Comparison of ENCODE assay signal across 38 mouse cellular contexts in genomic region chr11:69624339-69624738, GRCm38 (mm10). TPM values are rescaled to one million over a fixed set of nuclear protein-coding genes. Genes with fewer than 3 reads are reported as not detected.
"Had no signal": no experiment of that assay in that cellular context is flagged by ENCODE, and none has a peak within 500 bp of the region (broad histone marks: within the 10 kb centered on the region; RNA-seq: fewer than 3 reads in every experiment).

No protein-coding gene starts in this region.

RNA-seq across cellular contexts. Expression of gene Sat2, which starts 2.5 kb away (rescaled TPM):
- total RNA-seq: hematopoietic stem cell, adult 5-6 weeks had no signal
- polyA plus RNA-seq: inflammation-experienced regulatory T-cells, adult 6 months had no signal

RNA-seq across cellular contexts. Expression of gene Shbg, which starts 6.6 kb away (rescaled TPM):
- total RNA-seq: heart, postnatal 10 days; heart, postnatal 14 days; heart, postnatal 25 days; heart, postnatal 36 days; heart, postnatal 4 days; hematopoietic stem cell, adult 5-6 weeks; hindbrain, postnatal 0 days; layer of hippocampus, adult 18-20 months; layer of hippocampus, adult 2 months; layer of hippocampus, postnatal 10 days; layer of hippocampus, postnatal 14 days; layer of hippocampus, postnatal 25 days; layer of hippocampus, postnatal 36 days; left cerebral cortex, adult 18-20 months; left cerebral cortex, adult 2 months had no signal
- polyA plus RNA-seq: heart, embryonic 14.5 days; heart, embryonic 15.5 days; heart, postnatal 0 days; hindbrain, embryonic 10.5 days; hindbrain, embryonic 11.5 days; hindbrain, embryonic 12.5 days; hindbrain, embryonic 13.5 days; hindbrain, embryonic 14.5 days; hindbrain, embryonic 15.5 days; hindbrain, embryonic 16.5 days; hindbrain, postnatal 0 days; intestine, embryonic 14.5 days; intestine, postnatal 0 days; kidney, embryonic 14.5 days; kidney, embryonic 16.5 days; large intestine, adult 2 months had no signal

RNA-seq across cellular contexts. Expression of gene Sox15, which starts 30.8 kb away (rescaled TPM):
- total RNA-seq: heart, postnatal 10 days; heart, postnatal 14 days; heart, postnatal 25 days; heart, postnatal 36 days; heart, postnatal 4 days; hindbrain, postnatal 0 days; layer of hippocampus, adult 18-20 months; layer of hippocampus, adult 8-10 months; layer of hippocampus, postnatal 10 days; layer of hippocampus, postnatal 36 days; left cerebral cortex, adult 18-20 months; left cerebral cortex, adult 2 months had no signal
- polyA plus RNA-seq: heart, embryonic 11.5 days; heart, embryonic 12.5 days; heart, embryonic 13.5 days; heart, embryonic 14.5 days; heart, embryonic 15.5 days; heart, embryonic 16.5 days; heart, postnatal 0 days; hindbrain, embryonic 11.5 days; hindbrain, embryonic 13.5 days; hindbrain, embryonic 14.5 days; hindbrain, embryonic 15.5 days; hindbrain, embryonic 16.5 days; inflammation-experienced regulatory T-cells, adult 6 months; intestine, embryonic 15.5 days; intestine, embryonic 16.5 days; intestine, postnatal 0 days; large intestine, adult 2 months had no signal
